Mouse (Mus musculus): ENCODE measurements around the gene 2310030G06Rik.

Gene 2310030G06Rik

GRCm38 (mm10) chr9:50704907-50705306 lies 41.4 kb downstream of the 2310030G06Rik start:
- no peak for DNase-seq (ENCODE audit: low spot score in 2 of 2)

- peak; percentile 43 to 60 for DNase-seq (ENCODE audit: low spot score in 2 of 2)
Observed at GRCm38 (mm10) chr9:50700921-50701691, 45.2 kb downstream of the 2310030G06Rik start.

- peak; percentile 63 to 74 for DNase-seq (ENCODE audit: low spot score in 2 of 2)
Observed at GRCm38 (mm10) chr9:50698418-50699409, 47.6 kb downstream of the 2310030G06Rik start.

GRCm38 (mm10) chr9:50697706-50698041 lies 48.7 kb downstream of the 2310030G06Rik start:
- peak; percentile 89 to 91 for DNase-seq (ENCODE audit: low spot score in 2 of 2)

- no peak for DNase-seq (ENCODE audit: low spot score in 2 of 2)
Observed at GRCm38 (mm10) chr9:50696851-50697705, 49.3 kb downstream of the 2310030G06Rik start.

GRCm38 (mm10) chr9:50695153-50695552 lies 51.2 kb downstream of the 2310030G06Rik start:
- DNase-seq (ENCODE audit: low spot score in 2 of 2), result no peak

GRCm38 (mm10) chr9:50693631-50694030 lies 52.7 kb downstream of the 2310030G06Rik start:
- DNase-seq (ENCODE audit: low spot score in 2 of 2), result peak; percentile 45 to 49

GRCm38 (mm10) chr9:50692626-50693580 lies 53.4 kb downstream of the 2310030G06Rik start:
- DNase-seq (ENCODE audit: low spot score in 2 of 2), result no peak

All from right cerebral cortex, postnatal 10 days (tissue).